ENCODE assay signal across 9 mouse cellular contexts in the genomic region with DNA sequence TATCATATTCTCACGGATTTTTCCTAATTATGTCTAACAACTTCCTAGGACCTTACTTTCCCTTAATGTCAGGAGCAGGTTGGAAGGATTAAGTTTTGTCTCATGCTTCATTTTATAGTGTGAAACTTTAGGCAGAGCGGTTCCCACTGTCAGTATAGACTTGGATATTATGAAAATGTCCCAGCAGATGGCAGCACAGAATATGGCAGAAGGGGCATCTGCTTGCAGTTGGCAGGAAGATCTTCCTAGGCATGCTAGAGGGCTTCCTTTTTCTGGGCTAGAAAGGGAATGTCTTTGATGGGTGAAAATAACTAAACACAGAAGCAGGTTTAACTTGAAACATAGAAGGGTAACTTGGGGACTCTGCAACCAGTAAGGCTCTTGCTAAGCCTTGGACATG.
DNase-seq lines count a peak whose midpoint lies in the region; ATAC-seq and TF ChIP-seq lines count a peak whose summit lies in the region.
"Had no signal": no experiment of that assay in that cellular context is flagged by ENCODE, and none has a peak within 500 bp of the region (broad histone marks: within the 10 kb centered on the region; RNA-seq: fewer than 3 reads in every experiment).

No protein-coding gene starts in this region.

- H3K27ac ChIP-seq in midbrain, postnatal 0 days (ENCODE audit: low read depth, low read length), result no peak overlapping the region
- H3K27ac ChIP-seq in midbrain, embryonic 16.5 days (ENCODE audit: low read length), result no peak overlapping the region
- no peak overlapping the region for H3K27ac ChIP-seq in neural tube, embryonic 15.5 days (replicated peaks)
- H3K27ac ChIP-seq: embryonic facial prominence, embryonic 13.5 days had no signal

- peak; percentile 96 for ATAC-seq in frontal cortex, adult (ENCODE audit: low TSS enrichment)
- no peak for ATAC-seq in midbrain, postnatal 0 days (ENCODE audit: low FRiP score)
- ATAC-seq in midbrain, embryonic 16.5 days, result no peak
- no peak for ATAC-seq in neural tube, embryonic 15.5 days (ENCODE audit: low FRiP score)

- no peak overlapping the region for H3K9ac ChIP-seq in midbrain, postnatal 0 days (replicated peaks; ENCODE audit: low read length, poor library complexity, severe bottlenecking)
- no peak overlapping the region for H3K9ac ChIP-seq in midbrain, embryonic 16.5 days (ENCODE audit: low read depth, low read length)
- no peak overlapping the region for H3K9ac ChIP-seq in neural tube, embryonic 15.5 days (replicated peaks)
- H3K9ac ChIP-seq: embryonic facial prominence, embryonic 13.5 days had no signal

- H3K4me3 ChIP-seq in midbrain, postnatal 0 days (ENCODE audit: low read depth, low read length), result no peak overlapping the region
- H3K4me3 ChIP-seq in midbrain, embryonic 16.5 days (ENCODE audit: low read depth, low read length), result no peak overlapping the region
- H3K4me3 ChIP-seq in neural tube, embryonic 15.5 days (replicated peaks), result no peak overlapping the region
- H3K4me3 ChIP-seq: embryonic facial prominence, embryonic 13.5 days had no signal

- no peak overlapping the region for H3K4me2 ChIP-seq in midbrain, postnatal 0 days (ENCODE audit: low read depth, low read length, poor library complexity, severe bottlenecking)
- no peak overlapping the region for H3K4me2 ChIP-seq in midbrain, embryonic 16.5 days (ENCODE audit: low read length)
- no peak overlapping the region for H3K4me2 ChIP-seq in neural tube, embryonic 15.5 days
- H3K4me2 ChIP-seq: embryonic facial prominence, embryonic 13.5 days had no signal

- no peaks in the 10 kb centered on the region for H3K36me3 ChIP-seq in midbrain, postnatal 0 days (ENCODE audit: insufficient read depth, low read length)
- no peaks in the 10 kb centered on the region for H3K36me3 ChIP-seq in midbrain, embryonic 16.5 days (ENCODE audit: control insufficient read depth, insufficient read depth, low read length)
- no peaks in the 10 kb centered on the region for H3K36me3 ChIP-seq in neural tube, embryonic 15.5 days
- H3K36me3 ChIP-seq: embryonic facial prominence, embryonic 13.5 days had no signal

- no peaks in the 10 kb centered on the region for H3K9me3 ChIP-seq in midbrain, postnatal 0 days (ENCODE audit: low read length)
- no peaks in the 10 kb centered on the region for H3K9me3 ChIP-seq in midbrain, embryonic 16.5 days (replicated peaks; ENCODE audit: control insufficient read depth, low read length, poor library complexity, severe bottlenecking)
- no peaks in the 10 kb centered on the region for H3K9me3 ChIP-seq in neural tube, embryonic 15.5 days (replicated peaks)
- H3K9me3 ChIP-seq: embryonic facial prominence, embryonic 13.5 days had no signal

- 67% methylated on average over 2 of the region's 2 CpGs for WGBS in midbrain, postnatal 0 days
- WGBS in midbrain, embryonic 16.5 days, result 75% methylated on average over 2 of the region's 2 CpGs
- WGBS in neural tube, embryonic 15.5 days, result 74% methylated on average over 2 of the region's 2 CpGs

- no peaks in the 10 kb centered on the region for H3K27me3 ChIP-seq in midbrain, postnatal 0 days (ENCODE audit: insufficient read depth, low read length)
- H3K27me3 ChIP-seq in midbrain, embryonic 16.5 days (ENCODE audit: control insufficient read depth, insufficient read depth, low read depth, low read length), result no peaks in the 10 kb centered on the region
- no peaks in the 10 kb centered on the region for H3K27me3 ChIP-seq in neural tube, embryonic 15.5 days (replicated peaks)
- H3K27me3 ChIP-seq: embryonic facial prominence, embryonic 13.5 days had no signal

- no peaks in the 10 kb centered on the region for H3K4me1 ChIP-seq in midbrain, postnatal 0 days (ENCODE audit: insufficient read depth, low read length)
- no peaks in the 10 kb centered on the region for H3K4me1 ChIP-seq in midbrain, embryonic 16.5 days (ENCODE audit: control insufficient read depth, insufficient read depth, low read length)
- H3K4me1 ChIP-seq in neural tube, embryonic 15.5 days, result no peaks in the 10 kb centered on the region
- H3K4me1 ChIP-seq: embryonic facial prominence, embryonic 13.5 days had no signal

- DNase-seq in frontal cortex, postnatal 25 days (ENCODE audit: low spot score in 2 of 2), result no peak
- peak; percentile 79 for DNase-seq in midbrain, postnatal 0 days (ENCODE audit: low spot score)
- DNase-seq in layer of hippocampus, postnatal 36 days, result peak; percentile 46 to 58
- no peak for DNase-seq in urinary bladder, postnatal 4 days (ENCODE audit: low spot score in 2 of 2)
- DNase-seq in testis, postnatal 14 days (ENCODE audit: low spot score), result no peak

- peak; percentile 83 for TF ChIP-seq CTCF in midbrain, postnatal 0 days (IDR thresholded peaks at IDR 0.05)

Comparison
In these comparisons a context has a peak if more than half of its experiments do, and no peak if none do; other contexts are left out.
1. DNase-seq: peak in midbrain, postnatal 0 days (single experiment) and layer of hippocampus, postnatal 36 days (2 of 2); none in frontal cortex, postnatal 25 days (0 of 2), urinary bladder, postnatal 4 days (0 of 2) and testis, postnatal 14 days (single experiment).